Mouse (Mus musculus) midbrain, embryonic 11.5 days (tissue): Measurements from ENCODE around the gene Pwwp2b. TPM values are rescaled to one million over a fixed set of nuclear protein-coding genes. Genes with fewer than 3 reads are reported as not detected.

ENCODE experiments used
- ATAC-seq: fragments of 200-750 bp; cut with Nextera tagmentation; 2 replicates; pipeline ENCODE4 v1.8.0; 2017; ENCODE audit warnings: moderate TSS enrichment, moderate library complexity; ENCODE audit not compliant: low FRiP score
- DNase-seq: peaks from one replicate; pipeline ENCODE4 v3.0.0; 2015; ENCODE audit warnings: low spot score; ENCODE audit errors: missing footprints
- H3K27ac ChIP-seq: fragments of 300-500 bp; sonication (generic); 2 replicates; pipeline ENCODE4 v1.5.1; 2014; ENCODE audit warnings: low read depth, low read length
- H3K27me3 ChIP-seq: fragments of 300-500 bp; sonication (generic); 2 replicates; pipeline ENCODE4 v1.6.1; 2014; ENCODE audit warnings: mild to moderate bottlenecking, low read length, moderate library complexity, mixed read lengths; ENCODE audit not compliant: control insufficient read depth, insufficient read depth
- H3K36me3 ChIP-seq: fragments of 300-500 bp; sonication (generic); 2 replicates; pipeline ENCODE4 v1.6.1; 2014; ENCODE audit warnings: mild to moderate bottlenecking, low read length, moderate library complexity, mixed read lengths; ENCODE audit not compliant: control insufficient read depth, insufficient read depth
- H3K4me1 ChIP-seq: fragments of 300-500 bp; sonication (generic); 2 replicates; pipeline ENCODE4 v1.6.1; 2014; ENCODE audit warnings: low read length; ENCODE audit not compliant: control insufficient read depth, insufficient read depth
- H3K4me2 ChIP-seq: fragments of 300-500 bp; sonication (generic); 2 replicates; pipeline ENCODE4 v1.6.1; 2014; ENCODE audit warnings: mild to moderate bottlenecking, moderate library complexity
- H3K4me3 ChIP-seq: fragments of 300-500 bp; sonication (generic); 2 replicates; pipeline ENCODE4 v1.5.1; 2014; ENCODE audit warnings: low read depth, low read length
- H3K9ac ChIP-seq: fragments of 300-500 bp; sonication (generic); 2 replicates; pipeline ENCODE4 v1.6.1; 2014; ENCODE audit warnings: low read length
- H3K9me3 ChIP-seq: fragments of 300-500 bp; sonication (generic); 2 replicates; pipeline ENCODE4 v1.6.1; 2016; ENCODE audit warnings: low read length; ENCODE audit not compliant: control insufficient read depth
- WGBS: fragments of 180-500 bp; shearing (Covaris S2); extraction: QIAGEN DNeasy Blood & Tissue Kit; methylation state at CpG from one replicate; pipeline ENCODE4 v1.1.7; 2014; 5-methylcytosine and 5-hydroxymethylcytosine counted together
- polyA plus RNA-seq: library from polyadenylated mRNA; unstranded; fragments of >200 nt; fragmentation: Nextera tagmentation; extraction: Ambion mirVana; gene quantifications from 2 replicates; pipeline ENCODE4 v1.2.1, GENCODE M21; 2014

Pwwp2b gene
- polyA plus RNA-seq, 1 experiment from 2014 or later = 3.3 TPM

GRCm38 (mm10) chr7:139221072-139221471, 27.2 kb upstream of the Pwwp2b start:
- ATAC-seq = no peak
- WGBS = 88% methylated on average over 5 of the region's 5 CpGs
- Histone ChIP-seq H3K4me2 (no peak overlapping the region), H3K27me3 (no peaks in the 10 kb centered on the region), H3K9ac (no peak overlapping the region), H3K36me3 (no peaks in the 10 kb centered on the region), H3K4me3 (no peak overlapping the region), H3K27ac (no peak overlapping the region), H3K9me3 (no peaks in the 10 kb centered on the region), H3K4me1 (0 out of 2 replicates have a peak, but pooled peaks cover 3% of the 10 kb centered on the region)
- no peak for DNase-seq

DNA sequence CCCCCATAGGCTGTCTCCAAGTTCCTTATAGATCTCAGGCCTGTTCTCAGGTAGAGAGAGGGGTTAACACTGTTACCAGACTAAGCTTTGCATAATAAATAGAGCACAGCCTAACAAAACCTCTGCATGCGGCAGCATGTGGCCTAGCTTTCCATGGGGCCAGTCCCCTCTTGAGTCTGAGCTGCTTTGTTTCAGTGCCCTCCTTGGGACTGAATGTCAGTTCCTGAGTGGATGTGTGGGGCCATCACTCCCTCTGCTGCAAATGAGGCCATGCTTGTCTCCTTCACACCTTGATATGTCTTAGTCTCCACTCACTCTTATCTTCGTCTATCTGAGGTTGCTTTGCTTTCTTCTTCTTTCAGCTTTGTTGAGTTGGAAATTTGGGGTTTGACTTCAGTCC, 26.4 kb upstream of the Pwwp2b start:
- 0 out of 2 replicates have a peak, but pooled peaks cover 3% of the 10 kb centered on the region for H3K4me1 ChIP-seq
- no peak overlapping the region for H3K9ac ChIP-seq

DNA sequence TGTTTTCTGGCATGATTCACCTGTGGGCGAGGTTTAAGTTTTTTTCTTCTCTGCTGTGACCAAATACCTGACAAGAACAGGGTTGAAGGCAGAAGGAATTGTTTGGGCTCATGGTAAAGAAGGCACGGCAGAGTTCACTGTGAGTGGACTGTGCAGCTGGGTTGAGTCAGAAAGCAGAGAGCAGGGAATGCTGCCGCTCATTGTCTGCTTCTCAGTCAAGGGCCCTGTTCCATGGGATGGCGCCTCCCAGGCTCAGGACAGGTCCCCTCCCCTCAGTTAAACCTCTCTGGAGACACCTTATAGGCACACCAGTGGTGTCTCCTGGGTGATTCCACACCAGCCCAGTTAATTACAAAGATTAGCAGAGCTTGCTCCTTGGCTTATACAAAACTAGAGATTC, 25.9 kb upstream of the Pwwp2b start:
- no peak for ATAC-seq
- no peak overlapping the region for H3K4me2 ChIP-seq
- H3K4me3 ChIP-seq = no peak overlapping the region
- DNase-seq = no peak
- WGBS = 67% methylated on average over 4 of the region's 4 CpGs
- H3K36me3 ChIP-seq = no peaks in the 10 kb centered on the region
- no peak overlapping the region for H3K27ac ChIP-seq
- H3K9me3 ChIP-seq = no peaks in the 10 kb centered on the region
- H3K27me3 ChIP-seq = no peaks in the 10 kb centered on the region
- H3K9ac ChIP-seq = no peak overlapping the region
- 0 out of 2 replicates have a peak, but pooled peaks cover 3% of the 10 kb centered on the region for H3K4me1 ChIP-seq

More for the DNA sequence above, 26.4 kb upstream of the Pwwp2b start:
- Histone ChIP-seq H3K4me3 (no peak overlapping the region), H3K27me3 (no peaks in the 10 kb centered on the region), H3K9me3 (no peaks in the 10 kb centered on the region), H3K36me3 (no peaks in the 10 kb centered on the region), H3K4me2 (no peak overlapping the region), H3K27ac (no peak overlapping the region)
- 53% methylated on average over 2 of the region's 2 CpGs for WGBS
- ATAC-seq (no peak), DNase-seq (no peak)

DNA sequence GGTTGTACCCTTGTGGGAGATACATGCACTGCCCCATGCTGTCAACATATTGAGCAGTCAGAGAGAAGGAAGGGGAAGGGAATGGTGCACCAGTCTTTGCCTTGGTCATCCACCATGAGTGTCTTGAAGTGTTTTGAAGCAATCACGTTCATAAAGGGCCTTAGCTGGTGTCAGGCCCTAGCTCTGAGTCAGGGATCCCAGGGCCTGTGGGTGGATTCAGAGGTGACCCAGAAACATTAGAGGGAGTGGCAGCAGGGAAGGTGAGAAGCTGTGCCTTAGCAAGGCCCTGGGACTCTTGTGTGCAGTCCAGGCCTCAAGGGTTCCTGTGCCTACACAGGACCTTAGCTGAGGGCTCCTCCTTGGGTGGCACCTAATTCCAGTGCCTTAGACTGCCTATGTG, 24.2 kb upstream of the Pwwp2b start:
- Histone ChIP-seq H3K27ac (no peak overlapping the region), H3K4me2 (no peak overlapping the region), H3K27me3 (no peaks in the 10 kb centered on the region), H3K9ac (no peak overlapping the region), H3K9me3 (no peaks in the 10 kb centered on the region), H3K4me3 (no peak overlapping the region), H3K36me3 (no peaks in the 10 kb centered on the region), H3K4me1 (0 out of 2 replicates have a peak, but pooled peaks cover 3% of the 10 kb centered on the region)
- no peak for ATAC-seq
- no peak for DNase-seq
- WGBS = 81% methylated on average over 1 of the region's 1 CpGs

DNA sequence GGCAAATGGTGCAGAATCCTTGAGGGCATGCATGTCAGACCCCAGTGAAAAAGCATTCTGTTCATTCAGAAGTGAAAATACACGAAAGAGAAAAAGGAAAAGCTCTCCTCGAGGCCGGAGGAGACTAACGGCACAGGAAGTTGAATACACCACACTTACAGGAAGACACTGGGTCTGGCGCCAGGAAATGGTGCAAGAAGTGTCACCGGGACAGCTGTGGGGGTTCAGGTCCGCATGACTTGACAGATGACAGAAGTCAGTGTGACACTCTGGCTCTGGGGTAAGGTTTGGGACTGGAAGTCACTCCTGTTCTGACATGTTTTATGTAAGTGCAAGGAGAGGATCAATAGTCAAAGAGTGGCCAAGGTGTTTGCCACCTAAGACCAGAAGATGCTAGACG, 23.6 kb upstream of the Pwwp2b start:
- H3K9ac ChIP-seq = no peak overlapping the region
- no peak overlapping the region for H3K4me2 ChIP-seq
- no peaks in the 10 kb centered on the region for H3K9me3 ChIP-seq
- ATAC-seq = no peak
- no peaks in the 10 kb centered on the region for H3K27me3 ChIP-seq
- 79% methylated on average over 8 of the region's 8 CpGs for WGBS
- H3K4me3 ChIP-seq = no peak overlapping the region
- DNase-seq = no peak
- H3K27ac ChIP-seq = no peak overlapping the region
- no peaks in the 10 kb centered on the region for H3K36me3 ChIP-seq
- 0 out of 2 replicates have a peak, but pooled peaks cover 3% of the 10 kb centered on the region for H3K4me1 ChIP-seq

GRCm38 (mm10) chr7:139226416-139226815, 21.9 kb upstream of the Pwwp2b start:
- H3K4me3 ChIP-seq = no peak overlapping the region
- H3K36me3 ChIP-seq = no peaks in the 10 kb centered on the region
- H3K27me3 ChIP-seq = no peaks in the 10 kb centered on the region
- H3K9me3 ChIP-seq = no peaks in the 10 kb centered on the region
- H3K4me2 ChIP-seq = no peak overlapping the region
- H3K4me1 ChIP-seq = 0 out of 2 replicates have a peak, but pooled peaks cover 3% of the 10 kb centered on the region
- no peak for ATAC-seq
- no peak overlapping the region for H3K27ac ChIP-seq
- no peak for DNase-seq
- WGBS = 89% methylated on average over 7 of the region's 7 CpGs
- no peak overlapping the region for H3K9ac ChIP-seq

- Histone ChIP-seq H3K9ac (no peak overlapping the region), H3K4me1 (no peaks in the 10 kb centered on the region), H3K9me3 (no peaks in the 10 kb centered on the region), H3K36me3 (no peaks in the 10 kb centered on the region), H3K4me2 (no peak overlapping the region), H3K27ac (no peak overlapping the region), H3K4me3 (no peak overlapping the region), H3K27me3 (no peaks in the 10 kb centered on the region)
- 81% methylated on average over 6 of the region's 6 CpGs for WGBS
- DNase-seq (no peak), ATAC-seq (no peak)
Observed at GRCm38 (mm10) chr7:139228447-139229171, 19.7 kb upstream of the Pwwp2b start.

DNA sequence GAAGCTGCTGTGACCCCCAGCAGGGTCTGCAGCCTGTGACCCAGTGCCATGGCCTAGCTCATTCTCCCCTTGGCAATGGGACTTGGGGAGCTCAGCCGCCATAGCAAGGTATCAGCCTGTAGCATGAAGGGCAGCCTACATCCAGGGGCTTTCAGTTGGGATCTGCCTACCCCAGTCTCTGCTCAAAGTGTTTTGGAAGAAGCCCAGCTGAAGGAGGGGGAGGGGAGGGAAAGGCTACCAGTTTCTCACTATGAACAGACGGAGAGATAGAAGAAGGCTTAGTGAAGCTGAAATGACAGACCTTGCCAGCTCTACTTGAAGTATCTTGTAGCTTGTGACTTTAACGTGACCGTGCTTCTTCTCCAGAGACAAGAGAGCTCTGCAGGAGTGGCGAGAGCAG, 18.4 kb upstream of the Pwwp2b start:
- H3K9ac ChIP-seq = no peak overlapping the region

GRCm38 (mm10) chr7:139230241-139230640, 18.0 kb upstream of the Pwwp2b start:
- H3K27me3 ChIP-seq = no peaks in the 10 kb centered on the region
- WGBS = 77% methylated on average over 12 of the region's 12 CpGs
- no peak for DNase-seq
- no peaks in the 10 kb centered on the region for H3K36me3 ChIP-seq
- peaks cover 8% of the 10 kb centered on the region for H3K4me1 ChIP-seq
- no peak overlapping the region for H3K27ac ChIP-seq
- no peak for ATAC-seq
- no peaks in the 10 kb centered on the region for H3K9me3 ChIP-seq
- H3K4me3 ChIP-seq = no peak overlapping the region
- no peak overlapping the region for H3K4me2 ChIP-seq
- no peak overlapping the region for H3K9ac ChIP-seq

More for the DNA sequence above, 18.4 kb upstream of the Pwwp2b start:
- Histone ChIP-seq H3K27me3 (no peaks in the 10 kb centered on the region), H3K4me2 (no peak overlapping the region), H3K4me1 (peaks cover 8% of the 10 kb centered on the region), H3K36me3 (no peaks in the 10 kb centered on the region), H3K27ac (no peak overlapping the region), H3K4me3 (no peak overlapping the region), H3K9me3 (no peaks in the 10 kb centered on the region)
- WGBS = 80% methylated on average over 5 of the region's 5 CpGs
- ATAC-seq = no peak
- no peak for DNase-seq
